Mouse (Mus musculus): ENCODE data around the gene Prkcb. TPM values are rescaled to one million over a fixed set of nuclear protein-coding genes. Genes with fewer than 3 reads are reported as not detected.
A peak's percentile ranks its signal among the peaks of the same experiment; 100 is the strongest.

The Prkcb gene
- total RNA-seq, 2 experiments from 2014 or later = 788 to 796 TPM

DNA sequence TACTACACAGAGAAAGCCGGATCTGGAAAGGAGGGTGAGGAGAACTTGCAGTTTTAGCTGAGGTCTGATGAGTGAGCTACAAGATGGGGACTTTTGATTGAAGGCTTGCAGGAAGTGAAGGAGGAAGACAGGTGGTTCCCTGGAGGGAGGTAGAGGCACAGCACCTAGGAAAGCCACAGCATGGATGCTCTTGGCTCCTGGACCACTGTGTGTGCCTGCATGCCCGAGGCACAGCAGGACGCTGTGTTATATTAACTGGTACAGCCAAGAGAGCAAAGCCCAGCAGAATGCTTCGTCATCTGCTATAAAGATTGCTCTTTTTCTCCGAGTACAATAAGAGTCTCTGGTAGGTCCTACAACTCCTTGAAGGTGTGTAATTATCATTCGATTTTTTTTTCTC is 188.1 kb downstream of the Prkcb start:
- TF ChIP-seq CTCF (conservative IDR thresholded peaks at IDR 0.05) = no peak
- Histone ChIP-seq H3K27ac (no peak overlapping the region), H3K4me3 (no peak overlapping the region)
- no peak for DNase-seq (ENCODE audit: low spot score in 2 of 2)

DNA sequence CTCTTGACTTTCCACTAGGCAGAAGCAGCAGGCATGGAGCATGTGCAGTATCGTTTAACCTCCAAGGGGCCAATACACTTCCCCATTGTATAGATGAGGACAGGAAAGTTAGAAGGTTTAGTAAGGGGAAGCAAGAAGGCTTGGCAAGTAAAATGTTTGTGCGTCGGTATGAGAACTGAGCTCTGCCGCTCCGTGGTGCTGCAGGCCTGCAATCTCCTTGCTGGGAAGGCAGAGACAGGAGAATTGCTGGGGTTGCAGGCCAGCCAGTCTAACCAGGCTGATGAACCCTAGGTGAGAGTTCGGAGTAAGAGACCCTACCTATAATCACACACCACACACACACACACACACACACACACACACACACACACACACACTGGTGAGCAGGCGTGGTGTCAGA is 188.6 kb downstream of the Prkcb start:
- no peak for DNase-seq (ENCODE audit: low spot score in 2 of 2)
- Histone ChIP-seq H3K4me3 (no peak overlapping the region), H3K27ac (no peak overlapping the region)
- TF ChIP-seq CTCF (conservative IDR thresholded peaks at IDR 0.05) = peak; percentile 62

DNA sequence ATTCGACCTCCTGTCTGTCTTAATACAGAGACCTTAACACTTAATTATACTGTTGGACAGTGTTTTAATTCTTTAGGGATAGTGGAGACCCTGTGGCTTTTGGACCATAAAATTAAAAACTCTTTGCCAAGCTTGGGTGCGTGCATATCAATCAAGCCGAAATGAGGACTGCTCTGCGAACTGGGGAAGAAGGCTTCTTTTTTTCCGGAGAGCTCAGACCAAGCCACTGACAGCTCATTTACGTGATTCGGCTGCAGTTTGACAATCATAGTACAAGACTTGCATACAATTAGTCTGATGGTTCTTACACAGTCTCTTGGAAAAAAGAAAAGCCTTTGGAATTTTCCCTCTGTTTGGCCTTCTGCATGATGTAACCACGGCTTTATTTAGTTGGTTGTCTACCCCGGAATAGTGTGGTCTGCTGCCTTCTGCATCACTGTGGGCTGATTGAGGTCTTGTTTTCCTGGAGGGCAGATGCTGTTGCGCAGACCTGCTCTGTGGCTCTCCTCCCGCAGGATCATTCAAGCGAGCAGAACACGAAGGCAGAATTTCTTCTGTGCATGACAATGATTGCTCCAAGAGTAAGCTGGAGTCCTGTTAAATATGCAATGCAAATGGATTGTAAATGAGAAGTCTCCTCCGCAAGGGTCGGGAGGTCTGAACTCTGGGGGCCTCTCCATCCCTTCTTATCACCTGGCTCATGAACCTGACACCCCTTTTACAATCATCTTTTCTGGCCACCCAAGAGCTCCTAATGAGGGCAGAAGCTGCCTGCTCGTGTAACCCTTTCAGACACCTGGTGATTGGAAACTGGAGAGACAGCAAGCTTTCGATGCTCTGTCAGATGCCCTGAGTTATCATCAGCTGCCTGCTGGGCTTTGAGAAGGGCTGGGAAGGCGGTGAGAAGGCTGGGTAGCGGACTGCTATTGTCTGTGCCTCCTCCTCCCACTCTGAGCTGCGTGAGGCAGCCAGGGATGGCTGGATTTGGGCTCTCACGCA is 189.3 kb downstream of the Prkcb start:
- no peak for TF ChIP-seq CTCF (conservative IDR thresholded peaks at IDR 0.05)
- no peak for DNase-seq (ENCODE audit: low spot score in 2 of 2)
- peak overlapping the region; percentile 53 for H3K27ac ChIP-seq
- H3K4me3 ChIP-seq = no peak overlapping the region

DNA sequence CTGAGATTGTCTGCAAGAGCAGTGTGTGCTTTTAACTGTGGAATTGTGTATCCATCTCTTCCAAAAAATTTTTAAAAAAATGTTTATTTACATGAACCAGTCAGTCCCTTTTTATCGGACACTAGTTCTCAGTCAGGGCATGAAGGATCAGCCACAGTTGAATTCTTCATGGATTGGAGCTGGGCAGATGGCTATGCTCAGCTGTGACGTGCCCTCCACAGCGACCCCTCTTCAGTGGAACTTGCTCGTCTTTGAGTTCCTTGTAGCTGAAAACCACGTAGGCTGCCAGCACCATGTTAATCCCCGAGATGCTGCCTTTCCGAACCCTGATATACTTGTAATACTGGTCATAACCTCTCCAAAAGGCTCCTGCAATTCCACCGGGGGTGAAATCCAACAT is 195.4 kb downstream of the Prkcb start:
- no peak for DNase-seq (ENCODE audit: low spot score in 2 of 2)
- Histone ChIP-seq H3K27ac (no peak overlapping the region), H3K4me3 (no peak overlapping the region)
- no peak for TF ChIP-seq CTCF (conservative IDR thresholded peaks at IDR 0.05)

DNA sequence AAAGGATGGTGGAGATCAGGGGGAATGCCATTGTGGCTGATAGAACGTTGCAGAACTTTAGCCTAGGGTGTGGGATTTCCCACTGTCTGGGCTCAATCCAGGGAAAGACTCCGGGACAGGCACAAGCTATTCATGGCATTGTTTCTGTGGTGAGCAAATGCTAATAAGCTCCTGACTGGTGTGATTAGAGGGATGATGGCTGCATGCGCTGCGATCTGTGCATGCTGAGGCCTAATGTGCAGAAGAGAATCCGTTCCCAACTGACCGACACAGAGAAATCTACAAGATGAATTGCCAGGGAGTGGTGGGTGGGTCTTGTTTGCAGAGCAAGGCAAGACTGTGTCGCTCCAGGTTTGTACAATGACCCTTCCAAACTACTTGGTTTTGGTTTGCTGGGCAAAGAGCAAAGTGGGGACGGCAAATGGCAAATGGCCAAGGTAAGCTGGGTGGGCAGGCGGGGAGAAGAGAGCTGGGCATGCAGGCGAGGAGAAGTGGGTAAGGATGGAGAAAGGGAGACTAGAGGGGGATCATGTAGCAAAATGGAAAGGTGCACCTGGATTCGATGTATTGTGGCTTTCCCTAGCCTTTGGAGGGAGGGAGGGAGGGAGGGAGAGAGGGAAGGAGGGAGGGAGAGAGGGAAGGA is 199.5 kb downstream of the Prkcb start:
- no peak for TF ChIP-seq CTCF (conservative IDR thresholded peaks at IDR 0.05)
- no peak overlapping the region for H3K4me3 ChIP-seq
- no peak for DNase-seq (ENCODE audit: low spot score in 2 of 2)
- H3K27ac ChIP-seq = peak overlapping the region; percentile 29

DNA sequence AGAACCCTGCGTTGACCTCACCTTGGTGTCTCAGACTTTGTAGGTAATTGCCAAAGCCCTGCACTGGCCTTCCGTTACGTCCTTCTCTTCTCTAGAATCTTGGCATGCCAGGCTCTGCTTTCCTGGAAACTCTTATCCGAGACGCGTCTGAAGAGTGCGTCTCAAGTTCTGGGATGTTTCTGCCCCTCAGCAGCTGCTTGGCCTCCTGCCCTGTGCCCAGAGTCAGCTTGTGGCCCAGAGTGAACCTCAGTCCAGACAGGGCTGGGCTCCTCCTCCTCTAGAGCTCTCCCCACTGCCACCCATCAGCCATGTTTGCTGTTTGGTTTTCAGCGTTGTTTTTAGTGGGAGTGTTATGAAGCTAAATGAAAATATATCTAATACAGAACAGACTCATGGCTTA is 203.5 kb downstream of the Prkcb start:
- TF ChIP-seq CTCF (conservative IDR thresholded peaks at IDR 0.05) = no peak
- no peak for DNase-seq (ENCODE audit: low spot score in 2 of 2)
- H3K4me3 ChIP-seq = no peak overlapping the region
- no peak overlapping the region for H3K27ac ChIP-seq

DNA sequence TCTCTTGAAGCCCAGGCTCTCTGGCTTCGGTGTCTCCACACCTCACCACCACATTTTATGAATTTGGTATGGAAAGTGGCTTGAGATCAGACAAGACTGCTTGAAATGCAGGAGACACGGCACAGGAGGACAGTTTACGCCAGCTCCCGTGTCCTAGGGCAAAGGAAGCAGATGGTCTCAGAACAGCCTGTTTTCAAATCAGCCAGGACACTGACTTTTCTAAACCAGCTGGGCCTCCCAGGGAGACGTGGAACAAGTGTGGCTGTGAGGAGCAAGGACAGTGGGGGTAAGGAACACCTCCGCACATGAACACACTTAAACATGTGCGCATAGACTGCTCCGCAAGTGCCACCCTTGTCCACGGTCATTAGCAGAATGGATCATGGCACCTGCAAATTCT is 204.4 kb downstream of the Prkcb start:
- no peak for DNase-seq (ENCODE audit: low spot score in 2 of 2)
- H3K27ac ChIP-seq = no peak overlapping the region
- H3K4me3 ChIP-seq = no peak overlapping the region
- no peak for TF ChIP-seq CTCF (conservative IDR thresholded peaks at IDR 0.05)

DNA sequence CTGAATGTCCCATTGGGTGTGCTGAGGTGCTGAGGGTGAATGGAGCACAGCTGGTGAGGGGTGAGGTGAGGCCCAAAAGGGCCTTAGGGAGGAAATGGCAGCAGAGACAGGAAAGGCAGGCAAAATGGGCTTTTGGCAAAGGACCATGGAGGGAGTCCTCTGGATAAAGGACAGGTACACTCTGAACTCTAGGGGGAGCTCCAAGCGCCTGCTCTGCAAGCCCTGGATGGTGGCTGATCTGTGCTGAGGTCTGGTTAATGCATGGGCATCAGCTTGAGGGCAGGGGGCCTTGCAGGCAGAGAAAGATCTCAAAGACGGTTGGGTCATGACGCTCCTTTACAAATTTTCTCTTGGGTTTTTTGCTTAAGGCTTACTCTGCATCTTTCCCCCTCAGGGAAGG is 205.5 kb downstream of the Prkcb start:
- TF ChIP-seq CTCF (conservative IDR thresholded peaks at IDR 0.05) = peak; percentile 75
- H3K4me3 ChIP-seq = no peak overlapping the region
- no peak for DNase-seq (ENCODE audit: low spot score in 2 of 2)
- no peak overlapping the region for H3K27ac ChIP-seq

DNA sequence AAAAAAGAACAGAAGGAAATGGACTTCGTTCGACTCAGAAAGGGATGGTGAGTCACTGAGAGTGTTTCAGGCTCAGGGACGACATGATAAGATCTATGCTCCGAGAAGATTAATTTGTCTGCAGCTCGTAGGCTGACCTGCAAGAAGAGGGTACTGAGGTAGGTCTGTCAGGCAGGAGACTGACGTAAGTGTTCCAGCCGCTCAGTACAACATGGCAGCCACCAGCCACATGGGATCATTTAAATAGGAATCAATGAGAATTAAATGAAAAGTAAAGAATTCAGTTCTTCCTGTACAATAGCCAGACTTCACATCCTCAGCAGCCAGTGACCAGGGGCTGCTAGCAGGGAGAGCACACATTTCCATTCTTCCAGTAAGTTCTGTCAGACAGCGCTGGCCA is 209.0 kb downstream of the Prkcb start:
- Histone ChIP-seq H3K27ac (no peak overlapping the region), H3K4me3 (no peak overlapping the region)
- DNase-seq (ENCODE audit: low spot score in 2 of 2) = no peak
- no peak for TF ChIP-seq CTCF (conservative IDR thresholded peaks at IDR 0.05)

DNA sequence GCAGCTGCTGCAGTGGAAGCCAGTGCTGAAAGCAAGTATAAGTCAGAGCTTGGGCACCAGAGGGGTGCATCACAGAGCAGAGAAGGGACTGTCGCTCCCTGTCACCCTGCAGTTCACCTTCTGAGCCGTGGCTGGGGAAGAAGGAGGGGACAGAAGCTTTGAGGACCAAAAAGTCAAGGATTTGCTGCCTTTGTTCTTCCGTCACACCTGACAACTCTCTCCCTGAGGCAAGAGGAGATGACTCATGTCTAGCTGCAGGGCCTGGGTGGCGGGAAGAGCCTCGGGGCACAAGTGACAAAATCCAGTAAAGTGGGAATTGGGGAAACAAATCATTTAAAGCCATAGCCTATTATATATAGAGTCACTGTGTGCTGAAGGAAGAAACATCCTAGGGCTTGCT is 209.9 kb downstream of the Prkcb start:
- TF ChIP-seq CTCF (conservative IDR thresholded peaks at IDR 0.05) = no peak
- H3K4me3 ChIP-seq = no peak overlapping the region
- no peak for DNase-seq (ENCODE audit: low spot score in 2 of 2)
- H3K27ac ChIP-seq = peak overlapping the region; percentile 14; the same call in 1 of the 2 replicates

DNA sequence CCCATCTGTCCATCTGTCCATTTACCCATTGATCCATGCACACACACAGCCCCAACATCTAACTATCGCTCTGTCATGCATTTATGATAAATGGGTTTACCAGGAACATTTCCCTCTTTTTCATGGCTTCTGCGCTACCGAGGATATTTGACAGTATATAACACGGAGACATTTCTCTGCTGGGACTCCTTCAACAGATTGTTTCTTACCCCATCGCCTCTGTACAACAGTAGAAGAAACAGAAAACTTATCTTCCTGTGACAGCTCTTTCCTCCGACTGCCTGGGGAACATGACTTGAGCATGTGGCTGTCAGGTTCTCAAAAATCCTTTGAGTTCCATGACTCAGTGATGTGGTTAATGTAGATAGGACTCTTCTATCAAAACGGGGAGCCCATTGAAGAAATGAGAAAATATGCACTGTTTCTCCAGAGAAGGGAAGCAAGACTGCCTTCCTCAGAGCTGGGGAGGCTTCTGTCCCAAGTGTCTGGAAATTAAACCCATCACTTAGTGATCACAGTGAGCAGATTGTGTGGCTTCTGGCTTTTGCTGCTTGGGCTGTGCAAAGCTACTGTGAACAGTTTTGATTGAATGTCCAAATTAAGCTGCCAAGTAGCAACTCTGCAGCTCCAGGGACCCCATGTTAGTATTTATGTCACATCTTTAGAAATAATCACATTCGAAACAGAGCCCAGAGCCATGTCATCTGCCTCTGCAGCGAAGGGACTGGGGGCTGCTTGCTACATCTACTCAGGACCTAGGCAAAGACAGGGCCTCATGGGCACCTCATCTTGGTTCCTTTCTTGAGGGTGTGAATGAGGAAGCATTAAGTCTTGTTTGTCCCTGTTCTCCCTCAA is 211.4 kb downstream of the Prkcb start:
- H3K4me3 ChIP-seq = no peak overlapping the region
- H3K27ac ChIP-seq = peak overlapping the region; percentile 46
- no peak for TF ChIP-seq CTCF (conservative IDR thresholded peaks at IDR 0.05)
- DNase-seq (ENCODE audit: low spot score in 2 of 2) = peak in 1 of 2 experiments; percentile 23

DNA sequence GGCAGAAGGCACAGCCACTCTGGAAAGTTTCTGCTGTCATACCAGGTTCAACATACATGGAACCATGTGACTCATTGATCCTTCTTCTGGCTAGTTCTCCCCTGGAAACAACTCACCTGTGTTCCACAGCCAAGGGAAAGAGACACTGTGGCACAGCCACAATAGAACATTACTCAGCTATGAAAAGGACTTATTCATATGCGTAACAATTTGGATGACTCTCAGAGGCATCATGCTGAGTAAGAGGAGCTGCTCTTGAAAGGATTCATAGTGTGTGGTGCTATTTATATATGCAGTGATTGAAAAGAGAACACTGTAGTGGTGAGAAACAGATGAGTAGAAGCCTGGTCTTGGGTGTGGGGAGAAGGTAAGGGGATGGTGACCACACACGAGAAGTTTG is 217.9 kb downstream of the Prkcb start:
- no peak for TF ChIP-seq CTCF (conservative IDR thresholded peaks at IDR 0.05)
- DNase-seq (ENCODE audit: low spot score in 2 of 2) = no peak
- Histone ChIP-seq H3K4me3 (no peak overlapping the region), H3K27ac (no peak overlapping the region)

DNA sequence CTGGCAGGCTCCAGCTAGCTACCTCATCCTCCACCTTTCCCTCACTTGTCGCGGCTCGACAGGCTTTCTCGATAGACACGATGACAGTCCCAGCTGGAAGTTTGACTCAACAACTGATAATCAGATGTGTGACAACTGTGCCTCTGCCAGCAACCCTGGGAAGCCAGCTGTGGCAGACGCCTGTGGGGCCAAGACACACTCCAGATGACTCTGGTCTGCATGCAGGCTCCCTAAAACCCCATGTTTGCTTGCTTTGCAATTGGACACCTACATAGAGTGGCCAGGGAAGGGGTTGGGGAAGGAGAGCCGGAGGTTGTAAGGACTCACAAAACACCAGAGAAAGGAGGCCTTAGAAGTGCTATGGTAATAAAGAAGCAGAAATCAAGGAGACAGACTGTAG is 221.4 kb downstream of the Prkcb start:
- TF ChIP-seq CTCF (conservative IDR thresholded peaks at IDR 0.05) = no peak
- H3K27ac ChIP-seq = no peak overlapping the region
- no peak overlapping the region for H3K4me3 ChIP-seq
- DNase-seq (ENCODE audit: low spot score in 2 of 2) = no peak
